Mouse (Mus musculus) myocyte (in vitro differentiated cells): ENCODE measurements around the gene Gm37240.

Experiments
- CEBPB ChIP-seq: IDR thresholded peaks from 2 replicates; pipeline ENCODE4 v1.6.1; 2011; ENCODE audit warnings: mild to moderate bottlenecking, moderate library complexity; ENCODE audit not compliant: poor library complexity, insufficient read depth, severe bottlenecking
- MAX ChIP-seq: IDR thresholded peaks from one replicate; pipeline ENCODE4 v1.6.1; 2011; ENCODE audit warnings: low read depth, mild to moderate bottlenecking, control low read depth
- MYOD1 ChIP-seq, 3 experiments: IDR thresholded peaks; one replicate each; pipeline ENCODE4 v1.6.1; 2011; ENCODE audit warnings: control low read depth in 2 of 3, low read depth in 2 of 3, mild to moderate bottlenecking in 2 of 3, moderate library complexity in 1 of 3; ENCODE audit not compliant: insufficient read length in 2 of 3, control insufficient read depth in 1 of 3
- MYOG ChIP-seq, 3 experiments: IDR thresholded peaks; one replicate each; pipeline ENCODE4 v1.6.1; 2011; ENCODE audit warnings: control low read depth in 2 of 3, low read depth in 2 of 3, mild to moderate bottlenecking in 2 of 3; ENCODE audit not compliant: insufficient read length in 2 of 3, control insufficient read depth in 1 of 3, insufficient read depth in 1 of 3
- POLR2A ChIP-seq: IDR thresholded peaks from one replicate; pipeline ENCODE4 v1.6.1; 2011; ENCODE audit warnings: low read depth, mild to moderate bottlenecking, control low read depth, moderate library complexity; ENCODE audit not compliant: insufficient read length
- POLR2AphosphoS2 ChIP-seq: IDR thresholded peaks from one replicate; pipeline ENCODE4 v1.6.1; 2011; ENCODE audit warnings: low read depth, control low read depth; ENCODE audit not compliant: insufficient read length
- SRF ChIP-seq: IDR thresholded peaks from one replicate; pipeline ENCODE4 v1.6.1; 2011; ENCODE audit warnings: low read depth; ENCODE audit not compliant: control insufficient read depth, insufficient read length
- TCF12 ChIP-seq: IDR thresholded peaks from one replicate; pipeline ENCODE4 v1.6.1; 2011; ENCODE audit warnings: mild to moderate bottlenecking, control low read depth; ENCODE audit not compliant: poor library complexity, insufficient read depth, severe bottlenecking
- USF1 ChIP-seq: IDR thresholded peaks from one replicate; pipeline ENCODE4 v1.6.1; 2011; ENCODE audit warnings: low read depth, mild to moderate bottlenecking, control low read depth, moderate library complexity

GRCm38 (mm10) chr3:85015667-85016066, 871.7 kb downstream of the Gm37240 start:
- TF ChIP-seq POLR2A = no peak
- no peak for TF ChIP-seq MAX
- no peak for TF ChIP-seq MYOD1 (IDR thresholded peaks at IDR 0.05; ENCODE audit: control insufficient read depth in 1 of 3, insufficient read length in 2 of 3, low read depth in 2 of 3)
- TF ChIP-seq USF1 = no peak
- TF ChIP-seq CEBPB = no peak
- TF ChIP-seq TCF12 = no peak
- no peak for TF ChIP-seq POLR2AphosphoS2
- TF ChIP-seq MYOG (IDR thresholded peaks at IDR 0.05; ENCODE audit: control insufficient read depth in 1 of 3, insufficient read depth in 1 of 3, insufficient read length in 2 of 3, low read depth in 2 of 3) = no peak
- TF ChIP-seq SRF = no peak
